Mouse (Mus musculus): ENCODE data around the gene Zfp287. TPM values are rescaled to one million over a fixed set of nuclear protein-coding genes. Genes with fewer than 3 reads are reported as not detected.
"Not testable (repeated sequence)": the region's sequence is repeated elsewhere in the genome, so short reads cannot be mapped to it uniquely, and the experiment has no call there.

Zfp287 gene
- 1 to 10 TPM; 2.4 to 3.3 (median 2.9) TPM for total RNA-seq (2022)

DNA sequence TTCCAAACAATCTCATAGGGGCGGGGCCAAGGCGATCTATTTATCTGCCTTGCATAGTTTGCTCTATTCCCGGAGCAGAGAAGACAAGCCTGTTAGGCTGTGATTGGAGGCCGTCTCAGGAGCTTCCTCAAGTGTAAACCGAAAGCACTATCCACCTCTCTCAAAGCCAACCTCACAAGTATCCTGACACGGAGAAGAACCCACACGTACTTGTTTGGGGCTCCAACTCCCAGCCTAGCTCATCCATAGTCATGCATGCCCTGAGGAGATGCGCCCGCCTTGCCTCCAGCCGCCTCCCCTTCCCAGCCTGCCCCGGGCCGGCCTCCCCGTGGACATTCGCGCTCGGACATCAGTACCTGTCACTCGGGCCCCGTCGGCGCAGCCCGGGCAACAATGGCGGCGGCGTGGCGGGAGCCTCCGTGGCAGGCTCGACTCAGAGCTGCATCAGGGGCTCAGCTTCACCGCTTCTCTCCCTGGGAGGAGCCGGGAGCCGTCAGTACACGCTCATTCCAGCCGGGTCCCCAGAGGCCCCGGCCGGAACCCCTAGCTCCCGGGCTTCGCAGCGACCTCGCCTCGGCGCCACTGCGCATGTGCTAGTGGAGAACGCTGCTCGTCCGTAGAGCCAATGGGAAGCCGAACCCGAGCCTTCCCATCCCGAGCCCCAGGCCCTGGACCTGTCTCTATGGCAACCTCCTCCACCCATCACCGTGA lies at the start of gene Zfp287:
Gene Zfp287 (minus strand): TSS at position 595 of the 711 bp plus-strand sequence.
- peak; percentile 85 for DNase-seq (ENCODE audit: low spot score)

- DNase-seq (ENCODE audit: low spot score) = no peak
These were observed 44.8 kb upstream of the Zfp287 start for GRCm38 (mm10) chr11:62776510-62776909.

DNA sequence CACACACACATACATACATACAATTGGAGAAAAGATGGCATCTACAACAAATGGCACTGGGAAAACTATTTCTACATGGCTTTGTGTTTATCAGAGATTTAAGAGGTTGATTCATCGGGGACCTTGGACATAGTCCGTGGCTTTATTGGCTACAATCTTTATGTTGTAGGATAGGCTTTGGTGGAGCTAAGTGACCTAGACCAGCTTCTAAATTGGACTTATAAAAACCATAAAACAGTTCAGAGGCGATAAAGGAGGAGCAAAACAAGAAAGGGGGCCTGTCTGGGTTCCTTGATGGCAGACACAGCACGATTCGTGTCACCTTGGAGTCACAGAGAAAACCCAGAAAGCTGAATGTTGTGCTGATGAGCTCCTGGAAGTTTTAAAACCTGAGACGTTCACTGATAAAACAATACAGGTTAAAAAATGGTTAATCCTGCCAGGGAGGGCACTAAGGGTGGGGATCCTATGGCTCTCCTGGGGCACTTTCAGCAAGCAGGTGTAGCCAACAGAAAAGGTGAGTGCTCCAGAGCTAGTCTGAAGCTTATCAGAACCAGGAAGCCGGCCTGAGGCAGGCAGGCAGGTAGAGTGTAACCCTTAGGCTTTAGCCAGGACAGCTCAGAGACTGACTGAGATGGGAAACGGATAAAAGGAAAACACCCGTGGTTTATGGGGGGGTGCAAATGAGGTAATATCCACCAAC lies 29.2 kb upstream of the Zfp287 start:
- no peak for DNase-seq (ENCODE audit: low spot score)

DNA sequence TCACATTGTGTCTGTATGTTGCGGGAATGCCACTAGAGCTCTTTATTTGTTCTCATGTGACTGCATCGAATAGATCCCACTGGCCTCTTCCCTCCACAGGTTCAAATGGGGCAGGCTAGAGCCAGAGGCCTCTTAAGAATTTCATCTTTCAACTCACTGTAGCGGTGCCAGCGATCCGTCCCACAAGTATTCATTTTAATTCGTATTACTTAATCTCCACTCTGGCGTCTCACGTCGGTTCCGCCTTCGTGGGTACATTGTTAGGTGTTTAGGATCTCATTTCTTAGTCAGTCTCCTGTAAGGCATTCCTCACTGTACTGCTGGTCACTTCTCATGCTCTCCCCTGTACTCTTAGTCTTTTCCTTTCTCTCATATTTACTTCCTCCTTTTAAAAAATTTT lies 26.8 kb upstream of the Zfp287 start:
- DNase-seq (ENCODE audit: low spot score) = no peak

DNA sequence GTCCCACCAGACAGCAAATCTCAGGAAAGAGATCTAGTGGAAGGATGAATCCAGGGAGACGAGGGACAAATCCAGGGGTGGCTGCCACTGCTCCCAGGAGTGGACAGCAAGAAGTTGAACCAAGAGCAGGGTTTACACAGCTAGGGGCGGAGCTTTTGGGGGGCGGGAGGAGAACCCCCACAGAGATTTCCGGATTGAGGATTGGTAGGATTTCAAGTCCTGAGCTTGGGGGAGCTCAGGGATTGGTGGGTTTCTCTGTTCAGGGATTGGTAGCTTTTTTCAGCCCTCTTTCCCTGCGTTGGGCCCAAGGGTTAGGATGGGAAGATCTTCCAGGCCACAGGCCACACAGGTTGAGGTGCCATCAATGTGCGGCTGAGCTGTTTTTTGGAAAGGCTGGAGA lies 26.2 kb upstream of the Zfp287 start:
- DNase-seq (ENCODE audit: low spot score) = no peak

GRCm38 (mm10) chr11:62757143-62757507 lies 25.4 kb upstream of the Zfp287 start:
- no peak for DNase-seq (ENCODE audit: low spot score)

GRCm38 (mm10) chr11:62756456-62757142 lies 24.9 kb upstream of the Zfp287 start:
- peak; percentile 95 for DNase-seq (ENCODE audit: low spot score)

DNA sequence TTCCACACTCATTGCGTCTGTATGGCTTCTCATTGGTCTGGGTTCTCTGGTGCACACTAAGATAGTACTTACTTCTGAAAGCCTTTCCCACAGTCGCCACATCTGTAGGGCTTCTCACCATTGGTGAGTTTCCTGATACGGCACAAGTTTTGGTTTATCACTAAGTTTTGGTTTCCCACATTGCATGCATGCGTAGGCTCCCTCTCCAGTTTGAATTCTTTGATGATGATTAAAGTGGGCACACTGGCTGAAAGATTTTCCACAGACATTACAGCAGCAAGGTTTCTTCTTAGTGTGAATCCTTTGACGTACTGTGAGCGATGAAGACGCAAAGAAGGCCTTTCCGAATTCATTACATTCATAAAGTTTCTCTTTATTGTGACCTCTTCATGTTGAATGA lies 21.1 kb upstream of the Zfp287 start, which contains the start of gene Gm10428:
Gene Gm10428 (plus strand): TSS at position 321 of the 400 bp plus-strand sequence.
- no peak for DNase-seq (ENCODE audit: low spot score)

DNA sequence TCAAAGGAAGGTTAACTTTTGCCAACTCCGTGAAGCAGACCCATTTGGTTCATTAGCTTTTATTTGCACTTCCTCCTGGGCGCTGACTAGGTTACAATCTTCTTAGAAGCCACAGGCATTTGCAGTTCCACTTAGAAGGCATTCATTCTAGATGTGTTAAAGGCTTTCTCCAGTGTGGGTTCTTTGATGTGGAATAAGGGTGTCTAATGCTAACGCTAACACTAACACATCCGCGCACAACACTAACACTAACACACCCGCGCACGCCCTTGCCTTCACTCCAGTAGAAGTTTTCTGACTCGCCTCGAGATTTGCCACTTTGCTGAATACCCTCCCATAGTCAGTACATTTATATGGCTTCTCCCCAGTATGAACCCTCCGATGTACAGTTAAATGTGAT lies 20.5 kb upstream of the Zfp287 start:
- DNase-seq (ENCODE audit: low spot score) = no peak

DNA sequence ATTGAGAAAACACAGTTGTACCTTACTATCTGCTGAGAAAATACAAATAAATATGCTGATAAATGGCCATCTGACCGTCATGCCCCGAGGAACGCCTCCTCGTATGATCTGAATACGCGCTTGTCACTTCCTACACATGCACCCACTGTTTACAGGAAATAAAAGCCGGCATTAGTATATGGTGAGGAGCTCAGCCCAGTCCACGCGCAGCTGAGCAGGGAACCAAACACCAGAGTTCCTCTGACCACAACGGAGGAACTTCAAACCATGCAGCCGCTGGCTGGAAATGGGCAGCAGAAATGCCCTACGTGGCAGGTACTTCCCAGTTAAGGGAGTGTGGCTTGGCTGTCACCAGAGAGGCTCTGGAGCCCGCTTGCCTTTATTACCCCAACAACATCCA lies 17.7 kb upstream of the Zfp287 start:
- not testable (repeated sequence) for DNase-seq (ENCODE audit: low spot score)

DNA sequence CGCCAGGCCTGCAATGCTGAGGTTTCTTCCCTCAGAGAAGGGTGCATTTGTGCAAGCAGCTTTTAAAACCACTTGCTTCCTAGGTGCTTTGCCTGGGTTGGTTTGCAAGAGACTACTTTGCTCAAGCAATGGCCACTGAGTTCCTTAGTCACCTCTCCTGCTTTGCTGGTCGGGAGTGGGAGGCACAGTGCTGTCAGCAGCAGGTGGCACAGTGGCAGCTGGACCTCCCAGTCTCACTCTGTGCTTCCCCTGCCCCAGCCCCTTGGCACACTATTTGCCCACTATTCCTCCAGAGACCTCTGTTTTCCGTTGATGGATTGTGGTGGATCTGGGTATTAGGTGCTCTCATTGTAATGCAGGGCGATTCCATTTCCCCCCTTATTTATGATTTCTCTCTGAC lies 16.4 kb upstream of the Zfp287 start:
- DNase-seq (ENCODE audit: low spot score) = no peak

DNA sequence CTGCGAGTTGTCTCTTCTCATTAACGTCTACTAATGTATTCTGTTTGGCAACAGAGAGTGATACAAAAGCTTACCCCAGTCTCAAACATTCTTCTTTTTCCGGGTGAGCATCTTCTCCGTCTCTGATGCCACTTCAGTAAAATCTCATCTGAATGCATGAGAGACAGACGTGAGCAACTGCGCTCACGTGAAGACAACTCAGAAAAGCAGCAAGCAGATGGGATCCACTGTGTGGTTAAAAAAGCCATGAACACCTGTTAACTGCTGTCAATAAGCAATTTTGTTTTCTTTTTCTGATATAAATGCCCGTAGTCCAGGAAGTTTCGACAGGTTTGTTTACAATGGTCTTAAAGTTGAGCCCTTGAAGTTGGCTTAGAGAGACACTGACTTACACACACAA lies 15.5 kb upstream of the Zfp287 start:
- DNase-seq (ENCODE audit: low spot score) = no peak

- DNase-seq (ENCODE audit: low spot score) = peak; percentile 66
These were observed 14.4 kb upstream of the Zfp287 start for GRCm38 (mm10) chr11:62746001-62746533.

- peak; percentile 51 for DNase-seq (ENCODE audit: low spot score)
These were observed 12.4 kb upstream of the Zfp287 start for GRCm38 (mm10) chr11:62744103-62744502.

- no peak for DNase-seq (ENCODE audit: low spot score)
These were observed 10.7 kb upstream of the Zfp287 start for GRCm38 (mm10) chr11:62742261-62742957.

DNA sequence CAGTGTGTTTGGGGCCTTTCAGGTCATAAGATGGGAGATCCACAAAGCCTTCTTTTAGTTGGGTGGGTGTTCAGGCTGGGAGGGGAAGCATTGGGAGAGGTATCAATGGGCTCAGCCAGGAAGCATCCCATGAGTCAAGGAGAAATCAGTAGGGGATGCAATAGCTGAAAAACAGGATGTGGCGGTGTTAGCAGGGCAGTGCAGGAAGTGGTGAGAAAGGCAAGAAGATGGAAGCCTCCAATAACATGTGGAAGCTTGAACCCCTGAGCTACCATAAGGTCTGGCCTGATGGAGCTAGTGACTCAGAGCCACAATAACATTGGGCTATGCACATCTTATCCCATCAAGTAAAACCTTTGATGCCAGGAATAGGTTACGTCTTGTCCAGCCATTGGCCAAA lies 9.5 kb upstream of the Zfp287 start:
- no peak for DNase-seq (ENCODE audit: low spot score)

DNA sequence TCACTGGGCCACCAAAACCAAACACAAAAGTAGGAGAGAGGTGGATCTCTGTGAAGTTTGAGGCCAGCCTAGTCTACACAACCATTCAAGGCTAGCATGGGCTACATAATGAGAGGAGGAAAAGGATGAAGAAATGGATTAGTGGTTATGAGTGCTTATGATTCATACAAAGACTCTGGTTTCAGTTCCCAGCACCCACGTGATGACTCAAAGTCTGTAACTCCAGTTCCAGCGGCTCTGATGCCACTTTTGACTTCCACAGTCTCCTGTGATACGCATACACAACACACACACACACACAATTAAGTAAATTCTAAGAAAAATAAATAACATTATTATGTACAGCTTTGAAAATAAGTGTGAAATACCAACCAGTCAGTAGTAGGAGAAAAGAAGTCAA lies 960 bp upstream of the Zfp287 start:
- no peak for DNase-seq (ENCODE audit: low spot score)

DNA sequence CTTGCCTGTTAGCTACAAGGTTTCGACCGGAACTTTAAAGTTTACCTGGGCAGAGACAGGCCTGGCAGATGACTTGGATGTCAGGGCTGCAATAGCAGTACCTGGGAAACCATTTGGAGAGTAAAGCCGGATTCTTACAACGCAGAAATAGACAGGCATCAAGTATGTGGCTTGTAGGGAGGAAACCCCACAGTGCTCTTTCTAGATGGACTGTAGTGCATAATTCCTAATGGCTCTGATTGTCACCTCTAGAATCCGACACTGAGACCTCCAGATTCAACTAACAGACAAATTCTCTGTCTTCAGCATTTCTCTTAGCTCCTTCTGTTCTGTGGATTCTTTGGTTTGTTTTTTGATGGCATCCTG lies 300 bp upstream of the Zfp287 start:
- DNase-seq (ENCODE audit: low spot score) = no peak

DNA sequence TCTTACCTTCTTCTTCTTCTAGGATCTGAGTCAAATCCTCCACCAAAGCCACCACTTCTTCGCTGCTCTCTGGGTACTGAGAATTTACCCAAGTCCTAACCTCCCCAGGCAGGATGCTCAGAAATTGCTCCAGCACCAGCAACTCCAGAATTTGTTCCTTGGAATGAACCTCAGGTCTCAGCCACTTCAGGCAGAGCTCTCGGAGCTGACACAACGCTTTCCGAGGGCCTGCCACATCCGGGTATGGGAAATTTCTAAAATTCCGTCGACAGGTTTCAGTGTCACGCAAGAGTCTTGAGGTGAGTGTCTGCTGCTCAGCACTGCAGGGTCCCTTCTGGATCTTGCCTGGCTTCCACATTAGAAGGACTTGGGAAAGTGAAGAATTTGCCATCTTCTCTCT lies 3.4 kb downstream of the Zfp287 start:
- no peak for DNase-seq (ENCODE audit: low spot score)

- DNase-seq (ENCODE audit: low spot score) = no peak
These were observed 21.0 kb downstream of the Zfp287 start for GRCm38 (mm10) chr11:62710657-62711056.

DNA sequence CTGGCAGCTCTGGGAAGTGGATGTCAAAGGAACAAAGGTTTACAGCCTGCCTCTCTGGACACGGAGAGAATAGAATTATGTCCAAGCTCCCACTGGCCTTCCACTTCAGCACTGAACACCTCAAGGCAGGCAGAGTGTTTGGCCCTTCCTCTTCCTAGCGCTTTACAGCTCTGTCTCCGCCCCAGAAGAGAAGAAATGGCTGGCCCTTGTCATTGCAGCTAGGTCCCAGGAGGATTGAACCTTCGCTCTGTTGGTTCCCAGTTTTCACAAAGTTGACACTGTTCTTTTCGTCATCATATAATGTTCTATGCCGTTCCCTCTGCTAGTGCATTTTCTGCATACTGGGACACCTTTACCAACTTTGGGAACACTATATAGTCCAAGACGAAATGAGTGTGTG lies 23.5 kb downstream of the Zfp287 start:
- no peak for DNase-seq (ENCODE audit: low spot score)

- DNase-seq (ENCODE audit: low spot score) = no peak
These were observed 25.6 kb downstream of the Zfp287 start for GRCm38 (mm10) chr11:62706141-62706540.
